Mouse (Mus musculus) cerebellum, postnatal 14 days (tissue): ENCODE measurements around the gene Pla2g10.
"Not testable (repeated sequence)": the region's sequence is repeated elsewhere in the genome, so short reads cannot be mapped to it uniquely, and the experiment has no call there.

Source experiments
- DNase-seq, 2 experiments: peaks; one replicate each; pipeline ENCODE4 v3.0.0; 2021; ENCODE audit warnings: mixed read lengths in 2 of 2

Pla2g10 gene

GRCm38 (mm10) chr16:13727811-13728335, 2.9 kb downstream of the Pla2g10 start:
- no peak for DNase-seq

DNA sequence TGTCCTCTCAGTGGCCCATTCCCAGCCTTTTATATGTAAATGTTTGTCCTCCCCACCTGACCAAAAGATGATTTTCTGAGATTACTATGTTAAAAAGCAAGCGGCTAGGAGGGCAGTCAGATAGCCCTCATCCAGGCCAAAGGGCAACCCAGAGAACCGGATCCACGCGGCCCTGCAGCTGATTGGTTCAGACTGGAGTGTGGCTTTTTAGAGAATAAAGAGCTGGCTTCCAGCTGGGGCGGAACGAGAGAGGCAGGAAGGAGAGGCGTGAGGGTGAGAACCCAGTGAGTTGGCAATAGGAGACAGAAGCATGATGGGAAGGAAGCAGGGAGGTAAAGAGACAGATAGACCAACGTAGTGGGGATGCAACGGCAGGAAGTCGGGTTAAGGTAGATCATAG, 7.8 kb downstream of the Pla2g10 start:
- no peak for DNase-seq

DNA sequence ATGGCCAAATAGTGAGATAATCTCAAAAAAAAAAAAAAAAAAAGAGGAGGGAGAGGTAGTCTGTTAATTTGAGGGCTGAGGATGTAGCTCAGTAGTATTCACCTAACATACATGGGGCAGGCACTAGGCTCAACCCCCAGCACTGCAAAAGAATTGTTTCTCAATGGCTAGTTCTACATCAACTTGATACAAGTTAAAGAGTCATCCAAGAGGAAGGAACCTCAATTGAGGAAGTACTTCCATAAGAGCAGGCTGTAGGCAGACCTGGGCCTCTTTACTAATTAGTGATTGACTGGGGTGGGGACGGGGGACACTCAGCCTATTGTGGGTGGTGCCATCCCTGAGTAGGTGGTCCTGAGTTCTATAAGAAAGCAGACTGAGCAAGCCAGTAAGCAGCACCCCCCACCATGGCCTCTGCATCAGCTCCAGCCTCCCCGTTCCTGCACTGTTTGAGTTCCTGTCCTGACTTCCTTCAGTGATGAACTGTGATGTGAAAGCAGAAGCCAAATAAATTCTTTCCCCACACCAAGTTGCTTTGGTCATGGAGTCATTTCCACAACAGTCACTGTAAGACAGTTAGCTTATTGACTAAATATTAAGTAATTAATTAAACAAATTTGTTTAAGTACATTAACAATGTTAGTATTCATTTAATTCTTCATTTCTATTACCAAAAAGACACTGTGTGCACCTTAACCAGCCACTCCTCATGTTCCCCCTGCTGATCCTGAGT, 13.8 kb downstream of the Pla2g10 start:
- no peak for DNase-seq

DNA sequence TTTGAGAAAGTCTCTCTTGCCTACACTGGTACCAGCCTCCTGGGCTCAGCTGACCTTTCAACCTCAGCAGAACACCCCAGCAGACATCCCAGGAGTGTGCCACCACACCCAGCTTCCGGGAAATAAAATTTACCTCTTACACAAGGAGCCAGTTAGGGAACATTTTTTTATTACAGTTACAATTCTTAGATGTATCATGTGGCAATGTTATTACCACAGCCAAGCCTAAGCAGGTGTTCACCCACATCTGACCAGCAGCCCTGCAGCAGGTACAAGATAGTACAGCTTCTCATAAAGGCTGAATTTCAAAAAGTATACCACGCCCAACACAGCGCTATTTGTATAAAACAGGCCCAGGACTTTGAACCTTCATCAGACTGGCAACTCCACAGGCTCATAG, 15.9 kb downstream of the Pla2g10 start:
- DNase-seq: no peak

DNA sequence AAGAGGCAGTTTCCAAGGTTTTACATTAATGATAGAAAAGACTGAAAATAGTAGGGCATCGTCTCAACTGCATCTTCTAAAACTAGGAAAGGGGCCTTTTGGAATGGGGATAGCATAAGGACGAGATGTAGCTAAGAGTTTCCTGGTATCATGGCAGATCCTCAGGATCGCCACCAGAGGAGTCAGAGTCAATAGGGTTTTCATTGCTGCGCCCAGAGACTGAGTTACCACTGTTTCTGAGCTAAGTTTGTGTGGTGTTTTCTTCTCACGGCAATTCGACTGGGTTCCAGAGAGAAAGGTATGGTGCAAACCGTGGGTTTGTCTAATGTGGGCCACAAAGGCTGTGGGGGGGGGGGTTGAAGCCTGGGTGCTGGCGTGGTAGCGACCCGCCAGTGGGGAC, 26.1 kb downstream of the Pla2g10 start:
- DNase-seq: no peak

DNA sequence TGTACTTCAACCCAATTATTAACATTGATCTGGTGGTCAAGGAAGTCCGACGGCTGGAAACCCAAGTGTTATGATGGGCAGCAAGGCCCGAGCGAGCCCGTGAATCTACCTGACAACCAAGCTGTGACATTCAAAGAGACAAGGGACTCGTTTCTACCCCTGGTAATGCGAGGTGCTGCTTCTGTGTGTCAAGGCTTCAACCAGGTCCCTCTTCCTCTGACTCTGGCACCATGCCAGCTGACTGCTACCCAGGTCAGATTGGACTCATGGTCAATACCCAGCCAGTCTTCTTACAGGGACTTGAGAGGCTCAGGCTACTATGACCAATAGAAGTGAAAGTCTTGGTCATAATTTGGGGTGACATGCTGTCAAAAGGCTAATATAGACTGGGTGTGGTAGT, 28.6 kb downstream of the Pla2g10 start:
- peak; percentile 24 to 29 for DNase-seq

DNA sequence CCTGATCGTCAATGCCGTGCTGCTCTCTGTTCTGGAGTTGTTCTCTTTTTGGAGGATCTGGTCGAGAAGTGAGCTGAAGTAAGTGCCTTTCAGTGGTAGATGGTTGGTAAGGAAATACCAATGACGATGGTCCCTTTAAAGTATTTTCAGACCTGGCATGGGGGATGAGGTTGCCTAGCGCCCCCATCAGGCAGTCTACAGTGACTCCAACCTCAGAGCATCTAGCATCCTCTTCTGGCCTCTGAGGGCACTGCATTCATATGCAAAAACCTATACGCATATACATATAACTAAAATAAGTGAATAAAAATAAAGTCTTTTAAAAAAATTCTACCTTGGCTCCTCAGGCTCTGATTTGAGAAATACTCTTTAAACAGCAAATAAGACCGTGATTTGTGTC, 31.8 kb downstream of the Pla2g10 start:
- peak in 1 of 2 experiments; percentile 11 for DNase-seq

DNA sequence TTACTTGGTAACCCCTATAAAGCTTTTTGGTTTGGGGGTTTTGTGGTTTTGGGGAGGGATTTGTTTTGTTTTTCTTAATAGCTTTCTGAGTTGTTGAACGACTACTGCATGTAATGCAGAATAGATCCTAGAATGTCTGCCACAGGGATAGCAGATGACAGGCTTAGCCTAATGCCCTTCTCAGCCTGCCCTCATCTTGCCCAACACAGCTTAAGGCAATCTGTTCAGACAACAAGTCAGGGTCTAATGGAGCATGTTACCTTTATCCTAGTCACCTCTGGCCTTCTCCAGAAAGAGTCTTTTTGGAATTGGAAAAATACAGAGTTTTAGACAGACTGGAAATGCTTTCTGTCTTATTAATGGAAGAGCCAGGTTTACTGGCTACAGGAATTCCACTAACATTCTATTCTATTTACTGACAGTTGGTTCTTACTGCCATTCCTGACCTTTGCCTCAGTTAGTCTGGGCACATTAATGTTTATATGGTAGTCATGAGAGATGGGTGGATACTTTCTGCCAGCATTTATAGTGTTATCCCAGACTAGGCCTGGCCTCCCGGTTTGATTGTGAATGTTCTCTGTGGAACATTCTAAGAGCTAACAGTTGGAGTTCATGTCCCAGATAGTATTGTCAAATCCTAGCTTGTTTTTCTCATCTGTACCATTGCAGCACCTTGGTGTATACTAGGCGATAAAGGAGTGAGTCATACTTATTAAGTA, 52.0 kb downstream of the Pla2g10 start:
- no peak for DNase-seq

DNA sequence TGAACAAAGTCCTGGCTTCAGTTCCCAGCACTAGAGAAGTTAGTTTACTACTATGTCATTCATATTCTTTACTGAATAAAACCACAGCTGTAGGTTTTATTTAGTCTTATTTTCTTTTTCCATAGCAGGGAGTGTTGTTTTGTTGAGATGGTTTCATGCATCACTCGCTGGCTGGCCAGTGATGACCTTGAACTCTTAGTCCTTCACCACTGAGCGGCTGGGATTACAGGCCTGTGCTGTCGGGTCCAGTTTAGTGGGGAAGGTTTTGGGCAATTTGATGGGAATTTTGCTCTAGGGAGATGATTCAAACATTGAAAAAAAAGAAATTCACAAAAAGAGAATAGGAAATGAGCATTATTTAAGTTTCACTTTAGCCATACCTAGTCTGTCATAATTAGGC, 56.3 kb downstream of the Pla2g10 start:
- DNase-seq: no peak

- no peak for DNase-seq
Observed at GRCm38 (mm10) chr16:13673114-13673513, 57.7 kb downstream of the Pla2g10 start.

DNA sequence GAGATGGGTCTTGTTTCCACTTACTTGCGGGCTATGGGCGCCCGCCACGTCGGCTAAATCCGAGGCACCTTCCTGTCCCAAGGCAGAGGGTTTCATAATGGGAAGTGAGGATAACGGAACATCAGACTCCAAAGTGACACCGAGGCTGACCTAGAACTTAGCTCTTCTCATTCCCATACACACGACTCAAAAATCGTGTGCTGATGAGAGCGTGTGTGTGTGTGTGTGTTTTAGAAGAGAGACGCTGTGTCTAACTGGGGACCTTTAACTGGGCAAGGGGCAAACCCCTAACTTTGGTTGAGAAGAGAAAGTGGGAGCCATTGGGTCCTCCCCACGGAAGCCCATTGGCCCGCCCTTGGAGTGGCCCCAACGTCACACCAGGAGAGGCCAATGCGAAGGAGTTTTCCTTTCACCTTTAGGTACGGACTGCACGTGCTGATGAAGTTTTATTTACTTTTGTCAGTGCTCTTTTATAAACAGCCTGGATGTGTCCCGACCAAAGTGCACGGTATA, 58.3 kb downstream of the Pla2g10 start:
- peak; percentile 67 to 74 for DNase-seq

GRCm38 (mm10) chr16:13671685-13672385, 58.9 kb downstream of the Pla2g10 start, which contains the start of the genes Bfar and 3110001I22Rik:
Bfar (plus strand) TSS chr16:13671858.
3110001I22Rik (plus strand) TSS chr16:13671929.
- DNase-seq: peak; percentile 92 to 93

GRCm38 (mm10) chr16:13670896-13671295, 59.9 kb downstream of the Pla2g10 start:
- not testable (repeated sequence) for DNase-seq

GRCm38 (mm10) chr16:13669282-13669681, 61.5 kb downstream of the Pla2g10 start:
- no peak for DNase-seq

DNA sequence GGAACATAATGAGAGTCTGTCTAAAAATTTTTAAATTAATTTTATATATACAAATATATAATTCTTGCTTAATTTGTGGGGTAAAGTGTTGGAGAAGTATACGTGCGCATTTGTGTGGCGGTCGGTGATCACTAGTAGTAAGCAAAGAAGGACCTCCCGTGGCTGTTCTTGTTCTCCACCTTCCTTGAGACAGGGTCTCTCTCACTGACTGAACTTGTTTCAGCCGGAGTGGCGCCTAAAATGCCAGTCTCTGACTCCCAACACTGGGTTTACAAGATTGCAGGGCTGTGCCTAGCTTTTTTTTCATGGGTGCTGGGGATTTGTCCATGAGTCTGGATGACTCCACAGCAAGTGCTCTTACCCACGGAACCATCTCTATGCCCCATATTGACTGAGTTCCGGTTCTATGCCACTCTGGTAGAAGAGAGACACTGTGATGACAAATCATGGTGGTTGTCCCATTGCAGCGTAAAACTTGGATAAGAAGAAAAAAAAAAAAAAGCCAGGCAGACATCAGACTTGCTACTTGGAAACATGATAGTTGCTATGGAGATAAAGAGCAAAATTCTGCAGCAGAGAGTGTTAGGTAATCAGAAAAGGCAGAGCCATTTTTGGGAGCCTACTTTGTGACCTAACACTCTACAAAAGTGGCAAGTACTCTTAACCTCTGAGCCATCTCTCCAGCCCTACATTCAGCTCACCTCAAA, 62.2 kb downstream of the Pla2g10 start:
- DNase-seq: peak in 1 of 2 experiments; percentile 10

DNA sequence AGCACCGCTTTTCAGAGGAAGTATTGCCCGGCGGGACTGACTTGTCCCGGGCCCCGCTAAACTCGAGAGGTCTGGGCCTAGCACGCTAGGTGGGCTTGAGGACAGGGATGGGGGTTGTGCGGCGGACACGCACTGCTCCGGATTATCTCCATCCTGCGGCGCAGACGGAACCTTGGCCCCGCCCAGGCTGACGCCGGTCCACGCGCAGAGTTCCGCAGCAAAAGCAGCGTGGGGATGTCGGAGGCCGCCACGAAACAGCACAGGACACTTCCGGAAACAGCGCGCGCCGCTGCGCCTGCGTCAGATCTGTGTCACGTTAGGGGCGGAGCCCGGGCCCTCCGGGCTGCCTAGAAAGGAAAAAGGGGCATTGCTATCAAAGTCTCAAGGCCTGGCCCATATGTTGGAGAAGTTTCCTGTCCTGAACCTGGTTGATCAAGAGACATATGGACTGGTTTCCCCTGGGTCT, 62.9 kb downstream of the Pla2g10 start, which contains the start of gene Parn:
TSS of gene Parn (minus strand) at position 293 of the 466 bp plus-strand sequence.
- DNase-seq: peak; percentile 94 to 95
